Mouse (Mus musculus) embryo, embryonic 10.5 days (tissue): ENCODE data around the gene Vmn1r125.
"Not testable (repeated sequence)": the region's sequence is repeated elsewhere in the genome, so short reads cannot be mapped to it uniquely, and the experiment has no call there.

Experiments used
- DNase-seq: peaks from one replicate; pipeline ENCODE4 v3.0.0-alpha.2; 2015; ENCODE audit warnings: low spot score

Vmn1r125 gene

GRCm38 (mm10) chr7:21271879-21272278 is at the start of gene Vmn1r125:
Gene Vmn1r125 (plus strand): TSS chr7:21272179.
- DNase-seq: not testable (repeated sequence)

GRCm38 (mm10) chr7:21260517-21260916 is 11.5 kb upstream of the Vmn1r125 start, which contains the start of gene Vmn1r124:
Gene Vmn1r124 (minus strand): TSS chr7:21260617.
- not testable (repeated sequence) for DNase-seq

GRCm38 (mm10) chr7:21301367-21301766 is 29.4 kb downstream of the Vmn1r125 start, which contains the start of gene Vmn1r126:
Gene Vmn1r126 (minus strand): TSS chr7:21301467.
- DNase-seq: not testable (repeated sequence)

GRCm38 (mm10) chr7:21319761-21320160 is 47.8 kb downstream of the Vmn1r125 start, which contains the start of gene Vmn1r127:
Gene Vmn1r127 (minus strand): TSS chr7:21319861.
- not testable (repeated sequence) for DNase-seq
